Mouse (Mus musculus) myocyte (in vitro differentiated cells): Measurements from ENCODE around the gene Socs4.

ENCODE experiments used
- CEBPB ChIP-seq: IDR thresholded peaks from 2 replicates; pipeline ENCODE4 v1.6.1; 2011; ENCODE audit warnings: mild to moderate bottlenecking, moderate library complexity; ENCODE audit not compliant: poor library complexity, insufficient read depth, severe bottlenecking
- E2F4 ChIP-seq: IDR thresholded peaks from one replicate; pipeline ENCODE4 v1.6.1; 2011; ENCODE audit warnings: mild to moderate bottlenecking, control low read depth, moderate library complexity; ENCODE audit not compliant: insufficient read depth
- MAX ChIP-seq: IDR thresholded peaks from one replicate; pipeline ENCODE4 v1.6.1; 2011; ENCODE audit warnings: low read depth, mild to moderate bottlenecking, control low read depth
- MYOD1 ChIP-seq, 3 experiments: IDR thresholded peaks; one replicate each; pipeline ENCODE4 v1.6.1; 2011; ENCODE audit warnings: control low read depth in 2 of 3, low read depth in 2 of 3, mild to moderate bottlenecking in 2 of 3, moderate library complexity in 1 of 3; ENCODE audit not compliant: insufficient read length in 2 of 3, control insufficient read depth in 1 of 3
- MYOG ChIP-seq, 3 experiments: IDR thresholded peaks; one replicate each; pipeline ENCODE4 v1.6.1; 2011; ENCODE audit warnings: control low read depth in 2 of 3, low read depth in 2 of 3, mild to moderate bottlenecking in 2 of 3; ENCODE audit not compliant: insufficient read length in 2 of 3, control insufficient read depth in 1 of 3, insufficient read depth in 1 of 3
- POLR2A ChIP-seq: IDR thresholded peaks from one replicate; pipeline ENCODE4 v1.6.1; 2011; ENCODE audit warnings: low read depth, mild to moderate bottlenecking, control low read depth, moderate library complexity; ENCODE audit not compliant: insufficient read length
- POLR2AphosphoS2 ChIP-seq: IDR thresholded peaks from one replicate; pipeline ENCODE4 v1.6.1; 2011; ENCODE audit warnings: low read depth, control low read depth; ENCODE audit not compliant: insufficient read length
- REST ChIP-seq: IDR thresholded peaks from one replicate; pipeline ENCODE4 v1.6.1; 2011; ENCODE audit warnings: mild to moderate bottlenecking, control low read depth, moderate library complexity; ENCODE audit not compliant: insufficient read depth, insufficient read length
- TCF12 ChIP-seq: IDR thresholded peaks from one replicate; pipeline ENCODE4 v1.6.1; 2011; ENCODE audit warnings: mild to moderate bottlenecking, control low read depth; ENCODE audit not compliant: poor library complexity, insufficient read depth, severe bottlenecking
- TCF3 ChIP-seq: IDR thresholded peaks from one replicate; pipeline ENCODE4 v1.6.1; 2011; ENCODE audit warnings: low read depth, control low read depth; ENCODE audit not compliant: insufficient read length
- USF1 ChIP-seq: IDR thresholded peaks from one replicate; pipeline ENCODE4 v1.6.1; 2011; ENCODE audit warnings: low read depth, mild to moderate bottlenecking, control low read depth, moderate library complexity

DNA sequence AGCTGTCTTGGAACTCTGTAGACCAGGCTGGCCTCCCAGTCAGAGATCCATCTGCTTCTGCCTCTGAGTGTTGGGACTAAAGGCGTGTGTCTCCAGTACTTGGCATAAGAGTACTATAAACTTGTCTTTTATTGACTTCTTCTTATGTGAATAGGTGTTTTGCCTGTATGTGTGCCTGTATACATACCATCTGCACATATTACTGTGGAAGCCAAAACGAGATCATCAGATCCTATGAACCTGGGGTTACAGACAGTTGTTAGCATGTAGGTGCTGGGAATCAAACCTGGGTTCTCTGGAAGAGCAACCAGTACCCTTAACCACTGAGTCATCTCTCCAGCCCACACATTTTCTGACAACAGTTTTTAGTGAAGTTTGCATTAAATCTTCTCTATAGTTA, 7.0 kb upstream of the Socs4 start:
- TF ChIP-seq POLR2A (no peak), CEBPB (no peak), POLR2AphosphoS2 (no peak), MYOG (IDR thresholded peaks at IDR 0.05; ENCODE audit: control insufficient read depth in 1 of 3, insufficient read depth in 1 of 3, insufficient read length in 2 of 3, low read depth in 2 of 3) (no peak), MAX (no peak), USF1 (no peak), E2F4 (no peak), MYOD1 (IDR thresholded peaks at IDR 0.05; ENCODE audit: control insufficient read depth in 1 of 3, insufficient read length in 2 of 3, low read depth in 2 of 3) (no peak), REST (no peak), TCF12 (no peak), TCF3 (no peak)
